Mouse (Mus musculus) spleen, postnatal 10 days (tissue): ENCODE measurements around the gene Lysmd2.
"Not testable (repeated sequence)": the region's sequence is repeated elsewhere in the genome, so short reads cannot be mapped to it uniquely, and the experiment has no call there.

ENCODE experiments used
- DNase-seq, 2 experiments: peaks; one replicate each; pipeline ENCODE4 v3.0.0; 2021 to 2022; ENCODE audit warnings: low spot score in 2 of 2

The Lysmd2 gene

GRCm38 (mm10) chr9:75625556-75626307, at the start of gene Lysmd2:
Gene Lysmd2 (plus strand): TSS chr9:75625741.
- peak; percentile 11 to 32 for DNase-seq

- no peak for DNase-seq
Observed at GRCm38 (mm10) chr9:75579321-75579720, 46.2 kb upstream of the Lysmd2 start.

GRCm38 (mm10) chr9:75581694-75582350, 43.7 kb upstream of the Lysmd2 start:
- DNase-seq = peak in 1 of 2 experiments; percentile 21

- no peak for DNase-seq
Observed at GRCm38 (mm10) chr9:75589850-75590790, 35.4 kb upstream of the Lysmd2 start.

GRCm38 (mm10) chr9:75593481-75593880, 32.1 kb upstream of the Lysmd2 start:
- no peak for DNase-seq

- DNase-seq = no peak
Observed at GRCm38 (mm10) chr9:75597036-75597435, 28.5 kb upstream of the Lysmd2 start.

- no peak for DNase-seq
Observed at GRCm38 (mm10) chr9:75597596-75597995, 27.9 kb upstream of the Lysmd2 start.

GRCm38 (mm10) chr9:75599191-75599841, 26.2 kb upstream of the Lysmd2 start:
- DNase-seq = no peak

- no peak for DNase-seq
Observed at GRCm38 (mm10) chr9:75600166-75600934, 25.2 kb upstream of the Lysmd2 start.

GRCm38 (mm10) chr9:75601510-75601909, 24.0 kb upstream of the Lysmd2 start:
- no peak for DNase-seq

GRCm38 (mm10) chr9:75607496-75607895, 18.0 kb upstream of the Lysmd2 start:
- no peak for DNase-seq

- no peak for DNase-seq
Observed at GRCm38 (mm10) chr9:75609505-75609904, 16.0 kb upstream of the Lysmd2 start.

GRCm38 (mm10) chr9:75609965-75610364, 15.6 kb upstream of the Lysmd2 start:
- DNase-seq = no peak

- DNase-seq = no peak
Observed at GRCm38 (mm10) chr9:75610571-75611493, 14.7 kb upstream of the Lysmd2 start, which contains the start of gene Tmod2. Gene Tmod2 (minus strand): TSS chr9:75611325.

- no peak for DNase-seq
Observed at GRCm38 (mm10) chr9:75616560-75616959, 9.0 kb upstream of the Lysmd2 start.

- DNase-seq = no peak
Observed at GRCm38 (mm10) chr9:75618836-75619400, 6.6 kb upstream of the Lysmd2 start.

- DNase-seq = not testable (repeated sequence)
Observed at GRCm38 (mm10) chr9:75619761-75620160, 5.8 kb upstream of the Lysmd2 start.

- no peak for DNase-seq
Observed at GRCm38 (mm10) chr9:75621428-75621827, 4.1 kb upstream of the Lysmd2 start.

- no peak for DNase-seq
Observed at GRCm38 (mm10) chr9:75624983-75625555, 472 bp upstream of the Lysmd2 start.
